Mouse (Mus musculus) small intestine, adult 10 weeks (tissue): ENCODE results near the gene Oscar. TPM values are rescaled to one million over a fixed set of nuclear protein-coding genes. Genes with fewer than 3 reads are reported as not detected.

Source experiments
- polyA plus RNA-seq: library from polyadenylated mRNA; stranded (reverse); fragments of 350-450 nt; fragmentation: Illumina TruSeq; extraction: RNeasy Lipid Tissue Mini Kit (QIAGEN cat#74804); gene quantifications from one replicate; pipeline ENCODE4 v1.2.3, GENCODE M21; 2014; ENCODE audit warnings: low replicate concordance

Oscar gene
- not detected for polyA plus RNA-seq

GRCm38 (mm10) chr7:3616057-3616388, at the start of gene Oscar:
Oscar (minus strand) TSS chr7:3616157.

GRCm38 (mm10) chr7:3665215-3666114, 49.5 kb upstream of the Oscar start, which contains the start of gene Leng1:
Leng1 (minus strand) TSS chr7:3665840.

GRCm38 (mm10) chr7:3644672-3645487, 28.9 kb upstream of the Oscar start, which contains the start of gene Cnot3:
Cnot3 (plus strand) TSS chr7:3645268.

GRCm38 (mm10) chr7:3629543-3630477, 13.9 kb upstream of the Oscar start, which contains the start of the genes Tfpt and Prpf31:
Tfpt (minus strand) TSS chr7:3629929.
Prpf31 (plus strand) TSS chr7:3629985.

GRCm38 (mm10) chr7:3617242-3617995, 1.5 kb upstream of the Oscar start, which contains the start of gene Ndufa3:
Ndufa3 (plus strand) TSS chr7:3617373.

Other genes starting within 250 kb of the Oscar start
- not detected for gene Cacng8, start 225.5 kb downstream of the Oscar start, polyA plus RNA-seq
- not detected for gene Cacng6, start 192.0 kb downstream of the Oscar start, polyA plus RNA-seq
- not detected for gene Tarm1, start 113.5 kb downstream of the Oscar start, polyA plus RNA-seq
- gene Ndufa3, start 1.2 kb upstream of the Oscar start, polyA plus RNA-seq: 9.0 TPM
- gene Tfpt, start 13.8 kb upstream of the Oscar start, polyA plus RNA-seq: not detected
- 9.5 TPM for gene Prpf31, start 13.8 kb upstream of the Oscar start, polyA plus RNA-seq
- gene Cnot3, start 29.1 kb upstream of the Oscar start, polyA plus RNA-seq: 6.9 TPM
- 5.8 TPM for gene Leng1, start 49.7 kb upstream of the Oscar start, polyA plus RNA-seq
- 95.7 TPM for gene Tmc4, start 61.4 kb upstream of the Oscar start, polyA plus RNA-seq
- 5.3 TPM for gene Tsen34, start 76.7 kb upstream of the Oscar start, polyA plus RNA-seq
- gene Mboat7, start 77.4 kb upstream of the Oscar start, polyA plus RNA-seq: 42.7 TPM
- gene Rps9, start 87.8 kb upstream of the Oscar start, polyA plus RNA-seq: 14.3 TPM
- 4.3 TPM for gene Pirb, start 104.2 kb upstream of the Oscar start, polyA plus RNA-seq
- gene Gm15448, start 209.5 kb upstream of the Oscar start, polyA plus RNA-seq: not detected
- gene Pira2, start 228.9 kb upstream of the Oscar start, polyA plus RNA-seq: 2.0 TPM